Mouse (Mus musculus) liver, embryonic 13.5 days (tissue): ENCODE results near the gene Hspa13. TPM values are rescaled to one million over a fixed set of nuclear protein-coding genes. Genes with fewer than 3 reads are reported as not detected.

Source experiments
- microRNA-seq: library from miRNA; unstranded; fragments of <30 nt; microRNA quantifications from one replicate; pipeline ENCODE4, GENCODE M21; 2016
- polyA plus RNA-seq: library from polyadenylated mRNA; unstranded; fragments of >200 nt; fragmentation: Nextera tagmentation; extraction: Ambion mirVana; gene quantifications from 2 replicates; pipeline ENCODE4 v1.2.1, GENCODE M21; 2015

Hspa13 gene
- polyA plus RNA-seq, 1 experiment from 2014 or later = 9.2 TPM

Small RNA genes within 50 kb of the gene (microRNA-seq; reads per million reads assigned to microRNA genes)
- not detected for gene Gm22923

Other genes starting within 250 kb of the Hspa13 start
- not detected in 2 replicates for gene Lipi, start 181.0 kb downstream of the Hspa13 start, polyA plus RNA-seq
- gene Rbm11, start 174.3 kb downstream of the Hspa13 start, polyA plus RNA-seq = 0.10 TPM in 1 of 2 replicates, not detected in the other